Mouse (Mus musculus) liver, embryonic 15.5 days (tissue): ENCODE measurements around the gene Kmt5a. TPM values are rescaled to one million over a fixed set of nuclear protein-coding genes. Genes with fewer than 3 reads are reported as not detected.

ENCODE experiments used
- ATAC-seq: fragments of 200-750 bp; cut with Nextera tagmentation; 2 replicates; pipeline ENCODE4 v1.8.0; 2017; ENCODE audit warnings: moderate number of reproducible peaks, mild to moderate bottlenecking, moderate library complexity; ENCODE audit not compliant: insufficient read depth
- H3K27ac ChIP-seq: fragments of 300-500 bp; sonication (generic); replicated peaks from 2 replicates; pipeline ENCODE4 v1.5.1; 2015; ENCODE audit warnings: mild to moderate bottlenecking, inconsistent platforms
- H3K27me3 ChIP-seq: fragments of 300-500 bp; sonication (generic); 2 replicates; pipeline ENCODE4 v1.6.1; 2015; ENCODE audit warnings: mild to moderate bottlenecking, inconsistent platforms
- H3K36me3 ChIP-seq: fragments of 300-500 bp; sonication (generic); replicated peaks from 2 replicates; pipeline ENCODE4 v1.6.1; 2015; ENCODE audit warnings: moderate library complexity, mild to moderate bottlenecking, inconsistent platforms
- H3K4me1 ChIP-seq: fragments of 300-500 bp; sonication (generic); replicated peaks from 2 replicates; pipeline ENCODE4 v1.6.1; 2015; ENCODE audit warnings: inconsistent platforms
- H3K4me2 ChIP-seq: fragments of 300-500 bp; sonication (generic); 2 replicates; pipeline ENCODE4 v1.6.1; 2015; ENCODE audit warnings: moderate library complexity, mild to moderate bottlenecking, inconsistent platforms
- H3K4me3 ChIP-seq: fragments of 300-500 bp; sonication (generic); replicated peaks from 2 replicates; pipeline ENCODE4 v1.5.1; 2015; ENCODE audit warnings: mild to moderate bottlenecking, inconsistent platforms
- H3K9ac ChIP-seq: fragments of 300-500 bp; sonication (generic); 2 replicates; pipeline ENCODE4 v1.6.1; 2015; ENCODE audit warnings: moderate library complexity, mild to moderate bottlenecking, inconsistent platforms
- H3K9me3 ChIP-seq: fragments of 300-500 bp; sonication (generic); replicated peaks from 2 replicates; pipeline ENCODE4 v1.6.1; 2016; ENCODE audit warnings: inconsistent platforms
- WGBS: fragments of 180-500 bp; shearing (Covaris S2); methylation state at CpG from one replicate; pipeline ENCODE4 v1.1.7; 2015; ENCODE audit warnings: mixed read lengths; ENCODE audit not compliant: insufficient replicate concordance; 5-methylcytosine and 5-hydroxymethylcytosine counted together
- microRNA-seq: library from miRNA; unstranded; fragments of <30 nt; microRNA quantifications from one replicate; pipeline ENCODE4, GENCODE M21; 2016
- polyA plus RNA-seq: library from polyadenylated mRNA; unstranded; fragments of >200 nt; fragmentation: Nextera tagmentation; extraction: Ambion mirVana; gene quantifications from 2 replicates; pipeline ENCODE4 v1.2.1, GENCODE M21; 2015

Gene Kmt5a
- polyA plus RNA-seq, 1 experiment from 2014 or later = 60.1 TPM

- Histone ChIP-seq H3K36me3 (no peaks in the 10 kb centered on the region), H3K27me3 (no peaks in the 10 kb centered on the region), H3K4me3 (no peak overlapping the region), H3K9ac (no peak overlapping the region), H3K9me3 (no peaks in the 10 kb centered on the region), H3K27ac (no peak overlapping the region), H3K4me1 (peaks cover 36% of the 10 kb centered on the region), H3K4me2 (no peak overlapping the region)
- ATAC-seq = no peak
- WGBS = 76% methylated on average over 3 of the region's 3 CpGs
Measured at GRCm38 (mm10) chr5:124500573-124500972, 60.8 kb downstream of the Kmt5a start.

GRCm38 (mm10) chr5:124501541-124501940, 61.8 kb downstream of the Kmt5a start:
- H3K4me1 ChIP-seq = peaks cover 30% of the 10 kb centered on the region
- no peak overlapping the region for H3K4me3 ChIP-seq
- H3K9ac ChIP-seq = no peak overlapping the region
- H3K9me3 ChIP-seq = no peaks in the 10 kb centered on the region
- H3K27me3 ChIP-seq = no peaks in the 10 kb centered on the region
- no peaks in the 10 kb centered on the region for H3K36me3 ChIP-seq
- no peak overlapping the region for H3K27ac ChIP-seq
- 71% methylated on average over 10 of the region's 10 CpGs for WGBS
- ATAC-seq = no peak
- no peak overlapping the region for H3K4me2 ChIP-seq

GRCm38 (mm10) chr5:124503742-124504141, 64.0 kb downstream of the Kmt5a start:
- Histone ChIP-seq H3K4me2 (no peak overlapping the region), H3K36me3 (no peaks in the 10 kb centered on the region), H3K27ac (no peak overlapping the region), H3K9me3 (no peaks in the 10 kb centered on the region), H3K9ac (no peak overlapping the region), H3K27me3 (no peaks in the 10 kb centered on the region), H3K4me3 (no peak overlapping the region), H3K4me1 (peaks cover 9% of the 10 kb centered on the region)
- ATAC-seq = no peak
- 69% methylated on average over 14 of the region's 14 CpGs for WGBS

- 77% methylated on average over 4 of the region's 4 CpGs for WGBS
- Histone ChIP-seq H3K27me3 (no peaks in the 10 kb centered on the region), H3K4me2 (no peak overlapping the region), H3K27ac (no peak overlapping the region), H3K4me3 (no peak overlapping the region), H3K36me3 (no peaks in the 10 kb centered on the region), H3K9ac (no peak overlapping the region), H3K4me1 (no peaks in the 10 kb centered on the region), H3K9me3 (no peaks in the 10 kb centered on the region)
- ATAC-seq = no peak
Measured at GRCm38 (mm10) chr5:124505235-124505634, 65.5 kb downstream of the Kmt5a start.

GRCm38 (mm10) chr5:124506731-124507359, 67.1 kb downstream of the Kmt5a start:
- H3K9me3 ChIP-seq = no peaks in the 10 kb centered on the region
- H3K27ac ChIP-seq = no peak overlapping the region
- no peaks in the 10 kb centered on the region for H3K4me1 ChIP-seq
- no peak overlapping the region for H3K9ac ChIP-seq
- no peak for ATAC-seq
- WGBS = 35% methylated on average over 10 of the region's 10 CpGs
- H3K4me3 ChIP-seq = no peak overlapping the region
- H3K4me2 ChIP-seq = no peak overlapping the region
- H3K36me3 ChIP-seq = no peaks in the 10 kb centered on the region
- no peaks in the 10 kb centered on the region for H3K27me3 ChIP-seq

GRCm38 (mm10) chr5:124509200-124509599, 69.5 kb downstream of the Kmt5a start:
- no peaks in the 10 kb centered on the region for H3K27me3 ChIP-seq
- WGBS = 76% methylated on average over 6 of the region's 6 CpGs
- H3K4me1 ChIP-seq = no peaks in the 10 kb centered on the region
- H3K4me3 ChIP-seq = no peak overlapping the region
- H3K9ac ChIP-seq = no peak overlapping the region
- no peak overlapping the region for H3K27ac ChIP-seq
- no peaks in the 10 kb centered on the region for H3K9me3 ChIP-seq
- no peak overlapping the region for H3K4me2 ChIP-seq
- H3K36me3 ChIP-seq = no peaks in the 10 kb centered on the region
- no peak for ATAC-seq

GRCm38 (mm10) chr5:124509742-124510237, 70.1 kb downstream of the Kmt5a start:
- no peaks in the 10 kb centered on the region for H3K4me1 ChIP-seq
- no peak overlapping the region for H3K4me3 ChIP-seq
- H3K27me3 ChIP-seq = no peaks in the 10 kb centered on the region
- H3K9ac ChIP-seq = no peak overlapping the region
- H3K36me3 ChIP-seq = no peaks in the 10 kb centered on the region
- H3K27ac ChIP-seq = no peak overlapping the region
- no peaks in the 10 kb centered on the region for H3K9me3 ChIP-seq
- 69% methylated on average over 12 of the region's 12 CpGs for WGBS
- no peak overlapping the region for H3K4me2 ChIP-seq
- no peak for ATAC-seq

- Histone ChIP-seq H3K9ac (no peak overlapping the region), H3K27ac (no peak overlapping the region), H3K4me1 (no peaks in the 10 kb centered on the region), H3K9me3 (no peaks in the 10 kb centered on the region), H3K27me3 (no peaks in the 10 kb centered on the region), H3K4me2 (no peak overlapping the region), H3K36me3 (no peaks in the 10 kb centered on the region), H3K4me3 (no peak overlapping the region)
- ATAC-seq = no peak
- 67% methylated on average over 10 of the region's 10 CpGs for WGBS
Measured at GRCm38 (mm10) chr5:124510536-124511050, 70.9 kb downstream of the Kmt5a start.

Small RNA genes within 50 kb of the gene (microRNA-seq; reads per million reads assigned to microRNA genes)
- gene Gm27486 = 2.5 reads per million, percentile 2 among the genes with 10 or more reads in this experiment

Other genes with a start within 250 kb of the Kmt5a start
- 1.5 and 2.2 TPM in 2 replicates for gene Pitpnm2, start 190.2 kb upstream of the Kmt5a start, polyA plus RNA-seq
- 4.9 and 5.0 TPM in 2 replicates for gene Mphosph9, start 112.0 kb upstream of the Kmt5a start, polyA plus RNA-seq
- 5.9 and 6.4 TPM in 2 replicates for gene 2810006K23Rik, start 111.8 kb upstream of the Kmt5a start, polyA plus RNA-seq
- gene Cdk2ap1, start 76.8 kb upstream of the Kmt5a start, polyA plus RNA-seq = 31.1 and 51.4 TPM in 2 replicates
- gene Sbno1, start 13.9 kb upstream of the Kmt5a start, polyA plus RNA-seq = 35.0 and 35.3 TPM in 2 replicates
- 8.9 and 9.5 TPM in 2 replicates for gene Rilpl2, start 38.4 kb downstream of the Kmt5a start, polyA plus RNA-seq
- gene Snrnp35, start 43.2 kb downstream of the Kmt5a start, polyA plus RNA-seq = 10.5 and 10.8 TPM in 2 replicates
- gene Rilpl1, start 91.5 kb downstream of the Kmt5a start, polyA plus RNA-seq = 1.9 and 2.1 TPM in 2 replicates
- gene Tmed2, start 100.8 kb downstream of the Kmt5a start, polyA plus RNA-seq = 321 and 337 TPM in 2 replicates
- gene Ddx55, start 112.9 kb downstream of the Kmt5a start, polyA plus RNA-seq = 5.1 and 5.8 TPM in 2 replicates
- 39.0 and 41.5 TPM in 2 replicates for gene Eif2b1, start 139.2 kb downstream of the Kmt5a start, polyA plus RNA-seq
- gene Gtf2h3, start 139.2 kb downstream of the Kmt5a start, polyA plus RNA-seq = 19.4 and 20.0 TPM in 2 replicates
- gene Atp6v0a2, start 188.6 kb downstream of the Kmt5a start, polyA plus RNA-seq = 13.1 and 14.3 TPM in 2 replicates